Mouse (Mus musculus) bone marrow, adult 2 months (tissue): ENCODE data around the gene Zbtb40. TPM values are rescaled to one million over a fixed set of nuclear protein-coding genes. Genes with fewer than 3 reads are reported as not detected.

Experiments used
- H3K27ac ChIP-seq: fragments of 200-500 bp; 2 replicates; pipeline ENCODE4 v1.5.1; 2012; ENCODE audit warnings: low read depth, mild to moderate bottlenecking, control low read depth, inconsistent platforms, low read length; ENCODE audit not compliant: control insufficient read depth, poor library complexity, insufficient read depth
- H3K4me1 ChIP-seq: fragments of 200-500 bp; 2 replicates; pipeline ENCODE4 v1.6.1; 2011; ENCODE audit warnings: low read length; ENCODE audit not compliant: control insufficient read depth, insufficient read depth
- H3K4me3 ChIP-seq: fragments of 200-500 bp; replicated peaks from 2 replicates; pipeline ENCODE3; 2011; ENCODE audit warnings: mild to moderate bottlenecking, low read depth, low read length, control low read depth; ENCODE audit not compliant: control insufficient read depth
- CTCF ChIP-seq: fragments of 200-500 bp; IDR thresholded peaks from 2 replicates; pipeline ENCODE4 v1.5.1; 2011; ENCODE audit warnings: low read length, control low read depth; ENCODE audit not compliant: control insufficient read depth, insufficient read depth
- POLR2A ChIP-seq: fragments of 200-500 bp; IDR thresholded peaks from 2 replicates; pipeline ENCODE4 v1.6.1; 2011; ENCODE audit warnings: low read depth, mild to moderate bottlenecking, control low read depth, low read length, borderline replicate concordance; ENCODE audit not compliant: control insufficient read depth
- WGBS: fragments of 180-500 bp; shearing (Covaris S2); methylation state at CpG from one replicate; pipeline ENCODE4 v1.1.7; 2018; 5-methylcytosine and 5-hydroxymethylcytosine counted together
- polyA plus RNA-seq: library from polyadenylated mRNA; stranded (reverse); fragments of >200 nt; gene quantifications from 2 replicates; pipeline ENCODE4 v1.2.4, GENCODE M21; 2011; ENCODE audit warnings: low replicate concordance; ENCODE audit not compliant: missing spikeins, insufficient read depth, insufficient read length

The Zbtb40 gene
- polyA plus RNA-seq, 1 experiment: 6.1 TPM

GRCm38 (mm10) chr4:137014124-137014523 is 34.5 kb downstream of the Zbtb40 start:
- no peak overlapping the region for H3K27ac ChIP-seq
- no peak overlapping the region for H3K4me3 ChIP-seq
- TF ChIP-seq POLR2A (no peak), CTCF (no peak)
- 92% methylated on average over 8 of the region's 8 CpGs for WGBS
- no peaks in the 10 kb centered on the region; the same call in 1 of the 2 replicates for H3K4me1 ChIP-seq

GRCm38 (mm10) chr4:137006966-137007365 is 41.6 kb downstream of the Zbtb40 start:
- Histone ChIP-seq H3K4me3 (no peak overlapping the region), H3K4me1 (no peaks in the 10 kb centered on the region), H3K27ac (no peak overlapping the region)
- TF ChIP-seq POLR2A: no peak
- TF ChIP-seq CTCF: no peak
- WGBS: 91% methylated on average over 8 of the region's 8 CpGs

GRCm38 (mm10) chr4:137001825-137002224 is 46.8 kb downstream of the Zbtb40 start:
- Histone ChIP-seq H3K27ac (no peak overlapping the region), H3K4me3 (no peak overlapping the region), H3K4me1 (no peaks in the 10 kb centered on the region)
- 83% methylated on average over 3 of the region's 3 CpGs for WGBS
- no peak for TF ChIP-seq CTCF
- no peak for TF ChIP-seq POLR2A

GRCm38 (mm10) chr4:137001020-137001419 is 47.6 kb downstream of the Zbtb40 start:
- TF ChIP-seq POLR2A (no peak), CTCF (no peak)
- Histone ChIP-seq H3K27ac (no peak overlapping the region), H3K4me1 (no peaks in the 10 kb centered on the region), H3K4me3 (no peak overlapping the region)
- WGBS: 90% methylated on average over 7 of the region's 7 CpGs

GRCm38 (mm10) chr4:136998371-136998770 is 50.2 kb downstream of the Zbtb40 start:
- Histone ChIP-seq H3K27ac (no peak overlapping the region), H3K4me1 (no peaks in the 10 kb centered on the region), H3K4me3 (no peak overlapping the region)
- 82% methylated on average over 7 of the region's 7 CpGs for WGBS
- TF ChIP-seq POLR2A (no peak), CTCF (no peak)

- no peak for TF ChIP-seq POLR2A
- TF ChIP-seq CTCF: no peak
- WGBS: 83% methylated on average over 12 of the region's 12 CpGs
- Histone ChIP-seq H3K27ac (no peak overlapping the region), H3K4me1 (no peaks in the 10 kb centered on the region), H3K4me3 (no peak overlapping the region)
These were observed 50.8 kb downstream of the Zbtb40 start for GRCm38 (mm10) chr4:136997723-136998345.

- Histone ChIP-seq H3K4me1 (no peaks in the 10 kb centered on the region), H3K27ac (no peak overlapping the region), H3K4me3 (no peak overlapping the region)
- 84% methylated on average over 7 of the region's 7 CpGs for WGBS
- TF ChIP-seq CTCF: no peak
- no peak for TF ChIP-seq POLR2A
These were observed 51.7 kb downstream of the Zbtb40 start for GRCm38 (mm10) chr4:136996933-136997332.

GRCm38 (mm10) chr4:136995361-136995760 is 53.2 kb downstream of the Zbtb40 start:
- Histone ChIP-seq H3K4me1 (no peaks in the 10 kb centered on the region), H3K27ac (no peak overlapping the region), H3K4me3 (no peak overlapping the region)
- no peak for TF ChIP-seq POLR2A
- TF ChIP-seq CTCF: no peak
- 87% methylated on average over 14 of the region's 14 CpGs for WGBS

- no peak for TF ChIP-seq POLR2A
- no peak for TF ChIP-seq CTCF
- WGBS: 77% methylated on average over 9 of the region's 9 CpGs
- Histone ChIP-seq H3K27ac (no peak overlapping the region), H3K4me1 (no peaks in the 10 kb centered on the region), H3K4me3 (no peak overlapping the region)
These were observed 66.5 kb downstream of the Zbtb40 start for GRCm38 (mm10) chr4:136981993-136982695.
